Mouse (Mus musculus): Measurements from ENCODE around the gene Gm49396. TPM values are rescaled to one million over a fixed set of nuclear protein-coding genes. Genes with fewer than 3 reads are reported as not detected.

Gene Gm49396
- polyA plus RNA-seq (2012; rRNA removed): 4.9 and 8.7 TPM in 2 replicates

- no peak for TF ChIP-seq POLR2A (IDR thresholded peaks at IDR 0.05; ENCODE audit: borderline replicate concordance, extremely low read depth, insufficient read depth, insufficient read length, poor library complexity, severe bottlenecking)
- no peak for TF ChIP-seq CTCF (IDR thresholded peaks at IDR 0.05; ENCODE audit: borderline replicate concordance, extremely low read depth, insufficient read depth, insufficient read length)
Observed at GRCm38 (mm10) chr7:30563117-30563905, at the start of gene Gm49396, which contains the start of the genes U2af1l4 and Psenen. TSS of gene Gm49396 (plus strand) at chr7:30563344. TSS of gene U2af1l4 (plus strand) at chr7:30563301. TSS of gene Psenen (minus strand) at chr7:30563627.

GRCm38 (mm10) chr7:30515003-30515760 is 48.0 kb upstream of the Gm49396 start:
- TF ChIP-seq POLR2A (IDR thresholded peaks at IDR 0.05; ENCODE audit: borderline replicate concordance, extremely low read depth, insufficient read depth, insufficient read length, poor library complexity, severe bottlenecking): no peak
- TF ChIP-seq CTCF (IDR thresholded peaks at IDR 0.05; ENCODE audit: borderline replicate concordance, extremely low read depth, insufficient read depth, insufficient read length): no peak
- no peak for DNase-seq (ENCODE audit: low read depth)

More at GRCm38 (mm10) chr7:30563117-30563905, at the start of gene Gm49396, which contains the start of the genes U2af1l4 and Psenen:
- peak; percentile 99 for DNase-seq (ENCODE audit: low read depth)

- TF ChIP-seq CTCF (IDR thresholded peaks at IDR 0.05; ENCODE audit: borderline replicate concordance, extremely low read depth, insufficient read depth, insufficient read length) (peak; percentile 29; the same call in 1 of the 2 replicates), POLR2A (IDR thresholded peaks at IDR 0.05; ENCODE audit: borderline replicate concordance, extremely low read depth, insufficient read depth, insufficient read length, poor library complexity, severe bottlenecking) (no peak)
- no peak for DNase-seq (ENCODE audit: low read depth)
Observed at GRCm38 (mm10) chr7:30518325-30518724, 44.8 kb upstream of the Gm49396 start.

GRCm38 (mm10) chr7:30520396-30520795 is 42.7 kb upstream of the Gm49396 start:
- peak; percentile 29 for DNase-seq (ENCODE audit: low read depth)

GRCm38 (mm10) chr7:30520856-30521255 is 42.3 kb upstream of the Gm49396 start:
- DNase-seq (ENCODE audit: low read depth): no peak
- TF ChIP-seq CTCF (IDR thresholded peaks at IDR 0.05; ENCODE audit: borderline replicate concordance, extremely low read depth, insufficient read depth, insufficient read length): no peak
- no peak for TF ChIP-seq POLR2A (IDR thresholded peaks at IDR 0.05; ENCODE audit: borderline replicate concordance, extremely low read depth, insufficient read depth, insufficient read length, poor library complexity, severe bottlenecking)

More at GRCm38 (mm10) chr7:30520396-30520795, 42.7 kb upstream of the Gm49396 start:
- TF ChIP-seq POLR2A (IDR thresholded peaks at IDR 0.05; ENCODE audit: borderline replicate concordance, extremely low read depth, insufficient read depth, insufficient read length, poor library complexity, severe bottlenecking): no peak
- TF ChIP-seq CTCF (IDR thresholded peaks at IDR 0.05; ENCODE audit: borderline replicate concordance, extremely low read depth, insufficient read depth, insufficient read length): no peak

GRCm38 (mm10) chr7:30522871-30523270 is 40.3 kb upstream of the Gm49396 start:
- TF ChIP-seq POLR2A (IDR thresholded peaks at IDR 0.05; ENCODE audit: borderline replicate concordance, extremely low read depth, insufficient read depth, insufficient read length, poor library complexity, severe bottlenecking) (no peak), CTCF (IDR thresholded peaks at IDR 0.05; ENCODE audit: borderline replicate concordance, extremely low read depth, insufficient read depth, insufficient read length) (no peak)
- DNase-seq (ENCODE audit: low read depth): no peak

GRCm38 (mm10) chr7:30524487-30524886 is 38.7 kb upstream of the Gm49396 start:
- no peak for DNase-seq (ENCODE audit: low read depth)

GRCm38 (mm10) chr7:30525954-30526353 is 37.2 kb upstream of the Gm49396 start:
- DNase-seq (ENCODE audit: low read depth): no peak

More at GRCm38 (mm10) chr7:30524487-30524886, 38.7 kb upstream of the Gm49396 start:
- TF ChIP-seq CTCF (IDR thresholded peaks at IDR 0.05; ENCODE audit: borderline replicate concordance, extremely low read depth, insufficient read depth, insufficient read length) (no peak), POLR2A (IDR thresholded peaks at IDR 0.05; ENCODE audit: borderline replicate concordance, extremely low read depth, insufficient read depth, insufficient read length, poor library complexity, severe bottlenecking) (no peak)

GRCm38 (mm10) chr7:30526399-30526798 is 36.7 kb upstream of the Gm49396 start:
- TF ChIP-seq CTCF (IDR thresholded peaks at IDR 0.05; ENCODE audit: borderline replicate concordance, extremely low read depth, insufficient read depth, insufficient read length) (no peak), POLR2A (IDR thresholded peaks at IDR 0.05; ENCODE audit: borderline replicate concordance, extremely low read depth, insufficient read depth, insufficient read length, poor library complexity, severe bottlenecking) (no peak)
- DNase-seq (ENCODE audit: low read depth): no peak

More at GRCm38 (mm10) chr7:30525954-30526353, 37.2 kb upstream of the Gm49396 start:
- TF ChIP-seq POLR2A (IDR thresholded peaks at IDR 0.05; ENCODE audit: borderline replicate concordance, extremely low read depth, insufficient read depth, insufficient read length, poor library complexity, severe bottlenecking) (no peak), CTCF (IDR thresholded peaks at IDR 0.05; ENCODE audit: borderline replicate concordance, extremely low read depth, insufficient read depth, insufficient read length) (no peak)

- TF ChIP-seq POLR2A (IDR thresholded peaks at IDR 0.05; ENCODE audit: borderline replicate concordance, extremely low read depth, insufficient read depth, insufficient read length, poor library complexity, severe bottlenecking): no peak
- TF ChIP-seq CTCF (IDR thresholded peaks at IDR 0.05; ENCODE audit: borderline replicate concordance, extremely low read depth, insufficient read depth, insufficient read length): no peak
- no peak for DNase-seq (ENCODE audit: low read depth)
Observed at GRCm38 (mm10) chr7:30526981-30527380, 36.2 kb upstream of the Gm49396 start.

GRCm38 (mm10) chr7:30531291-30531815 is 31.8 kb upstream of the Gm49396 start:
- TF ChIP-seq CTCF (IDR thresholded peaks at IDR 0.05; ENCODE audit: borderline replicate concordance, extremely low read depth, insufficient read depth, insufficient read length) (no peak), POLR2A (IDR thresholded peaks at IDR 0.05; ENCODE audit: borderline replicate concordance, extremely low read depth, insufficient read depth, insufficient read length, poor library complexity, severe bottlenecking) (no peak)
- DNase-seq (ENCODE audit: low read depth): no peak

Data from brain, embryonic 14.5 days (tissue).